Mouse (Mus musculus) brain, embryonic 14.5 days (tissue): Measurements from ENCODE around the gene Fbrsl1.

Experiments used
- CTCF ChIP-seq: fragments of 200-500 bp; IDR thresholded peaks from 2 replicates; pipeline ENCODE4 v1.5.1; 2012; ENCODE audit warnings: inconsistent platforms, mild to moderate bottlenecking, moderate library complexity, borderline replicate concordance; ENCODE audit not compliant: insufficient read depth, insufficient read length; ENCODE audit errors: extremely low read depth
- POLR2A ChIP-seq: fragments of 200-500 bp; IDR thresholded peaks from 2 replicates; pipeline ENCODE4 v1.6.1; 2012; ENCODE audit warnings: mild to moderate bottlenecking, inconsistent platforms, borderline replicate concordance; ENCODE audit not compliant: poor library complexity, insufficient read depth, insufficient read length, severe bottlenecking; ENCODE audit errors: extremely low read depth

DNA sequence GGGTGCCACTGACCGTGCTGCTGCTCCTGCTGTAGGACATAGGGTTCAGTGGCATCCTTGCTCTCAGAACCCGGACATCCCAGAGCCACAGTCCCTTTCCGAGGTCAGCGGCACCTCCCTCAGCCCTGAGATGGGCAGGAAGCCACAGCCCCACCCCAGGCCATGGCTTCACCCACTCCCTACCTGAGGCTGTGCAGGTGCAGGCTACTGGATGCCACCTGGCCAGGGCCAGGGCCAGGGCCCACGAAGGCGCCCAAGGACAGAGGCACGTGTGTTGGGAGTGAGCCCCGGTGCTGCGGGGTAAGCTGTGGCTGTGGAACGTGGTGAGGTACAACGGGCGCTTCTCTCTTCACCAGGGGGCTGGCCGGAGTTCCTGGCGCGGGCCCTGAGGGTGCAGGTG, 69.2 kb downstream of the Fbrsl1 start:
- TF ChIP-seq CTCF (no peak), POLR2A (no peak)
